Mouse (Mus musculus) testis, adult 2 months (tissue): ENCODE measurements at regions not wholly inside any gene's neighbourhood (a gene's known extent, or its start where the extent isn't known, plus 50 kb on each side); places are given as distances from the start of the nearest gene placed in this dataset.

Source experiments
- CTCF ChIP-seq: fragments of 200-500 bp; IDR thresholded peaks from 2 replicates; pipeline ENCODE4 v1.5.1; 2012; ENCODE audit warnings: low read depth, mild to moderate bottlenecking, inconsistent platforms, low read length, moderate library complexity; ENCODE audit not compliant: control insufficient read depth, insufficient read depth, insufficient replicate concordance
- POLR2A ChIP-seq: fragments of 200-500 bp; IDR thresholded peaks from 2 replicates; pipeline ENCODE4 v1.6.1; 2012; ENCODE audit warnings: low read depth, mild to moderate bottlenecking, inconsistent platforms, low read length, moderate library complexity; ENCODE audit not compliant: control insufficient read depth

DNA sequence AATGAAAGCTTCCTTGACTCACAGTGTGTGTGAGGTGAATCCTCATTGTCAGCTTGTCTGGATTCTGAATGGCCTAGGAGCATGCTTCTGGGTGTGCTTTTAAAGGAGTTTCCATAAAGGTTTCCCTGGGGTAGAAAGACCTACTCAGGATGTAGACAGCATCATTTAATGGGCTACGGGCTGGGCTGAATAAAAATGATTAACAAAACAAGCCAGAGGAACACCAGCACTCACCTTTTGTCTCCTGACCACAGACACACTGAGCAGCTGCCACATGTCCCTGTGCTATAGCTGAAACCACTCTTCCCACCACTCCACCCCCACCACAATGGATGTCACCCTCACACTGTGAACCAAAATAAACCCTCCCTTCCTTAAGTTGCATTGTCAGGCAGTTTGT, 338.2 kb upstream of the Pik3r1 start:
- TF ChIP-seq POLR2A (no peak), CTCF (no peak)
